Mouse (Mus musculus) kidney, postnatal 4 days (tissue): Measurements from ENCODE around the gene Dhx9.
"Not testable (repeated sequence)": the region's sequence is repeated elsewhere in the genome, so short reads cannot be mapped to it uniquely, and the experiment has no call there.

Experiments
- DNase-seq, 2 experiments: peaks; one replicate each; pipeline ENCODE4 v3.0.0; 2021; ENCODE audit warnings: mixed read lengths in 2 of 2

Gene Dhx9

DNA sequence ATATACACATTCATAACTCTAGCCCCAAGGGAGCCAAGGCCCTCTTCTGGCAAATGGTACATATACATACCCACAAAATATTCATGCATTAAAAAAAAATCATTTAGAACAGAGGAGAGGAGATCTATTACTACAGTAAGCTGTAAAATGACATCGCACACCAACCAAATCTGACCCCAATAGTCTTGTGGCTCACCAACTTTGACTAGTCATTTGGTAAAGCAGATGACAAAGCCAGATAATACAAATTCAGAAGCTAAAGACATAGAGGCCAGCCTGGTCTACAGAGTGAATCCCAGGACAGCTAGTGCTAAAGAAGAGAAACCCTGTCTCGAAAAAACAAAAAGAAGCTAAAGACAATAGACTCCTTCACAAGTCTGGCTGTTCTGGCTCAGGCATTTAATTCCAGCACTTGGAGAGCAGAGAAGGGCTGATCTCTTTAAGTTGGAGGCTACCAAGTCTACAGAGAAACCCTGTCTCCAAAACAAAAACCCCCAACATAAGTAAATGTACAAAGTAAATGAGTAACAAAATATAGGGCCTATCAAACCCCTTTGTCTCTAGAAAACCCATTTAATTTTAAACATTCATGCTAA, 2.2 kb downstream of the Dhx9 start:
- no peak for DNase-seq

DNA sequence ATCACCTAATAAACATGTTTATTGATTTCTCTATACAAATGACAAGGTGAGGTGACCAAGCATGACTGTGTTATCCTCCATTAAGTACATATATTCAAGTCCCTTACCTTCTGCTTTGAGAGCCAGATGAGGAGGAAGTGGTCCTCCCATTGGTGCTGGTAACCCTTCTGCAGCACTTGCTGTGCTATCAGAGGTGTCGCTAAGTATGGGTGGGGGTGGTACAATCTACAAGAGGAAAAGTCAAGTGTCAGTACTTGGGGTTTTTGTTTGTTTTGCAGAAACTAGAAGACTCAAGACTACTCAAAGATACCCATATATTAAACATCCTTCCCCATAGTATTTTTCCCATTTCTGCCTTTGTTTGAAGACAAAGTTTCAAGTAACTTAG, 6.4 kb downstream of the Dhx9 start:
- DNase-seq: no peak

DNA sequence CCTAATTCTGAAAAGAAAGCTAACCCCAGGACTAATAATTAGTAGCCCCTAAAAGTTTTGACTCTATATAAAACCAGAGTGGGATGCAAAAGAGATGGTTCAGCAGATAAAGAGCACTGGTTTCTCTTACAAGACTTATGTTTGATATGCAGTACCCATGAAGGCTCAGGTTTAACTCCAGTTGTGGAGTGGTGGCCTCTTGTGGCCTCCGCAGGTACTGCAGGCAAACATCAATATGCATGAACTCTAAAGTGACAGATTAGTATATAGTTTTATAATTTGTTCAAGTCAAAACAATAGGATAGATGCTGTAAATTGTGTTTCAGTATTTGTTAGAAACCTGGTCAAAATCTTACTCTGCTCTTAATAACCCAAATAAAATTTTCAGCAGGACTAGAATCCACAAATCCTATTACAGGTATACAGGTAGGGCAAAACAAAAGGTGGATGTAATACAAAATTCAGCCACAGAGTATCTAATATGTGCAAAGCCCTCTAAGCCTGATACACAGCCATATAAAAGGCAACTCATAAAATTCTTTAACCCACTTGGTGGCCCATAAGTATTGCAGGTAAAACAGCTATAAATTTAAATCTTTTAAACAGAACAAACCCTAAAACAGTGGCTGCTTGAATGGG, 7.0 kb downstream of the Dhx9 start:
- peak; percentile 88 to 90 for DNase-seq

DNA sequence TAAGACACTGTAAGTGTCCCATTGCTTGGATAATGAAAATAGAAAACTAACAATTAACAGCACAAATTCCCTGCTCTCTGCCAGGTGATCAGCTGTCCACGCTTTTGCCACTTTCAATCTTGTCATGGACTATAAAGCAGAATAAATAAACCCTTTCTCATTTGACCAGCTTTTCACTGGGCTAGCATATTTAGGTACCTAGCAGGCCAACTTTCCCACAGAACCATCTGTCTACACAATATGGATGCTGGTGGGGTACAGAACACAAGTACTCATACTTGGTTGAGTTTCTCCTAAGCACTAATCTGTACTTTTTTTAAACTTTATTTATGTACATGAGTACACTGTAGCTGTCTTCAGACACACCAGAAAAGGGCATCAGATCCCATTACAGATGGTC, 8.2 kb downstream of the Dhx9 start:
- DNase-seq: no peak

DNA sequence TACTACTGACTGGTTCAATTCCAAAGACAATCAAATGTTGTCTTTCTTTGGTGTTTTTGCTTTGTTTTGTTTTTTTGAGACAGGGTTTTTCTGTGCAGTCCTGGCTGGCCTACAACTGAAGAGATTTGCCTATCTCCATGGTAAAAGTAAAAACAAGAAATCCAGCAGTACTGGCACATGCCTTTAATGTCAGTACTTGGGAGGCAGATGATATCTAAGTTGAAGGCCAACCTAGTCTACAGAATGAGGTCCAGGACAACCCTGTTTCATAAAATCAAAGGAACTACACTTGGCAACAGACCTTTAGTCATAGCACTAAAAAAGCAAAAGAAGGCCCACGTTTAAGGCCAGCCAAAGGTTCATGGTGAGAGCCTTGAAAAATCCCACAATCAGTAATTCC, 25.7 kb downstream of the Dhx9 start:
- no peak for DNase-seq

DNA sequence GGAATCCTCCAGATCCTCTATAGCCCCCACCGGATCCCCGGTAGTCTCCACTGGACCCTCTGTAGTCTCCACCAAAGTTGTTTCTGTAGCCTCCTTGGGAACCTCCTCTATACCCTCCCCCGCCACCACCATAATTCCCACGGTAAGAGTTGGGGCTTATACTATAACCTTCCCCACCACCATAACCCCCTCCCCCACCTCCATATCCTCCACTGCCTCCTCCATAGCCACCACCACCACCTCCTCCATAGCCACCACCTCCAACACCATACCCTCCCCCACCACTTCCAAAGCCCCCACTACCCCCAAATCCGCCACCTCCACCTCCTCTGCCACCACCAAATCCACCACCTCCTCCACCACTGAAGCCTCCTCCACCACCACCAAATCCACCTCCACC, 31.3 kb downstream of the Dhx9 start:
- DNase-seq: no peak

DNA sequence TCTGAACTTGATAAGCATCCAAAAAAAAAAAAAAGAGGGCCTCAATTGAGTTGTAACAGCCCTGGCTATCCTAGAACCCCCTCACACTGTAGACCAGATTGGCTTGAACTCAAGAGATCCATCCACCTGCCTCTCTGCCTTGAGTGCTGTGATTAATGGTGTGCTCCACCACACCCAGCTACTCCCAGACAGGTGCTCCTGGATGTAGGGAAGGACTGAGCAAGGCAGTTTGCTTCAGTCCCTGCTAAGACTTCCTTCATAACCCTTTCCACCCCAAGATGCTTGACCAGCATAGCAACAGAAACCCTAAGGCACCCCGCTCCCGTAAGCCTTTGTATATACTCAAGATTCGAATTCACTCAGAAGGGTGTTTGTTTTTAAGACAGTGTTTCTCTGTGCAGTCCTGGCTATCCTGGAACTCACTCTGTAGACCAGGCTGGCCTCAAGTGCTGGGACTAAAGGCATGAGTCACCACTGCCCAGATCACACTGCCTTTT, 34.3 kb downstream of the Dhx9 start:
- no peak for DNase-seq

DNA sequence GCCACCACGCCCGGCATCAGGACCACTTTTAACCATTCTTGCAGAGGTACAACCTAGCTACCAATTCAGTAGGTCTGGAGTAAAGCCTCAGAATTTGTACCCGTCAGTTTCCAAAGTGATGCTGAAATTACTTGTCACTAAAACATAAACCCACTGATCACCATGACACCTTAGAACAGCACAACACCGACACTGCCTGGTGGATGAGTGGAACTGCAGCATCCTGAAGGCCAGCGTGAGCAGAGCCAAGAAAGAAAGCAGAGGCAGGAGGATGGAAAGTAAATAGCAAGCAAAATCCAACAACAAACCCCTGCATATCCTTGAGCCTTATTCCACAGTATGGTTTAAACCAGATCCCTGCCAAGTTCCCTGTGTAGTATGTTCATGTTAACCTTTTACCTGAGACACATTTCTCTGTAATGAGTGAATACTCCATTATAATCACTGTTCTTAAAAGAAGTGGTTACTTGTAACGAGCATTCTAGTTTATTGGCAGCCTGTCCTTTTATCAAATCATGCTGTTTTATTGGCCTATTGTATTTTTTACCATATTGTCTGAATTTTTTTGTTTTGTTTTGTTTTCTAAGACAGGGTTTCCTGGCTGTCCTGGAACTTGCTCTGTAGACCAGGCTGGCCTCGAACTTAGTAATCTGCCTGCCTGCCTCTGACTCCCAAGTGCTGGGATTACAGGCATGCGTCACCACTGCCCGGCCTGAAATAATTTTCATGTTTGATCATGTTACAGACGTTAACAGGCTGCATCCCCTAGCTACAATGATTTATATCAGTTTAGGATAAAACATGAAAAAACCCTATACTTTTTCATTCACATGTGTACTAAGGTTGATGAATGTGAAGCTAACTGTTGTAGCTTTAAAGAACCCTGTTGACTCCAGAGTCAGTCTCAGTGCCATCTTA, 36.0 kb downstream of the Dhx9 start:
- peak; percentile 43 to 48 for DNase-seq

DNA sequence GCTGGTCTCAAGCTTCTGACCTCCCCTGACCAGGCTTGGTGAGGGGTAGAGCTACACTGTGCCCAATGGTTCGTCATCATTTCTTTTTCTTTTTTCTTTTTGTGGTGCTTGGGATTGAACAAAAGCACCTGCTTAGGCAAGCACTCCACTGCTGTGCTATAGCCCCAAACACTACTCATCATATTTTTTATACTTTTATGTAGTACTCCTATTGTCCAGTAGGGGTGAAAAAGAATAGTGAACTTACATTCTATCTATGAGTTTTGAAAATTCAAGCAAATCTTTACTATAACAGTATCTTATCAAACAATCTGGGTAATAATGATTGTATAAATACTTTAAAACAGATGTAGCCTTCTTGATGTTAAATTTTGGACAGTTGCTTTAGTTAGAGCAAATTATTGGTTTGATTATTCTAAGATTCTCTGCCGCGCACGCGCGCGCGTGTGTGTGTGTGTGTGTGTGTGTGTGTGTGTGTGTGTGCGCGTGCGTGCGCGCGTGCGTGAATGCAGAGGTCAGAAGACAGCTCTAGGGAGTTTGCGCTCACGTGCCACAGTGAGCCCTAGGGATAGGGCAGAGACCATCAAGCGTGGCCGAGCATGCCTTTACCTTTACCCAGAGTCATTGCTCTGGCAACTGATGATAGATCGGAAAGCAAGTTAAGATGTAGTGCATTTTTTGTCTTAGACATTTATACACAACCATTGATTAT, 41.2 kb downstream of the Dhx9 start:
- DNase-seq: no peak

DNA sequence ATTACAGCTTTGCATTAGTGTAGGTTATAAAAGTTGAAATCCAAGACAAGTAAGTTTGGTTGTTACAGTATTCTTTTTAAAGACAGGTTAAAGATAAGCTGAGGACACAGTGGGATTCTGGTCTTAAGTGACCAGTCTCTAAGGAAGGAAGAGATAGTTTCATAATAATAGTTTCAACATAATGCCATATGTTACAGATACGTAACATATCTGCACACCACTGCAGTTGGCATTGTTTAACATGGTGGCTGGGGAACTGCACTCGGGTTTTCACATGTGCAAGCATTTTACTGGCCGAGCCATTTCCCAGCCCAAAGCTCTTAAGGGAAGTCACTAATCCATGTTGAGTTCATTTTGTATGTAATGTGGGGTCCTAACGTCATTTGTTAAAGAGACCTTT, 43.8 kb downstream of the Dhx9 start:
- no peak for DNase-seq

DNA sequence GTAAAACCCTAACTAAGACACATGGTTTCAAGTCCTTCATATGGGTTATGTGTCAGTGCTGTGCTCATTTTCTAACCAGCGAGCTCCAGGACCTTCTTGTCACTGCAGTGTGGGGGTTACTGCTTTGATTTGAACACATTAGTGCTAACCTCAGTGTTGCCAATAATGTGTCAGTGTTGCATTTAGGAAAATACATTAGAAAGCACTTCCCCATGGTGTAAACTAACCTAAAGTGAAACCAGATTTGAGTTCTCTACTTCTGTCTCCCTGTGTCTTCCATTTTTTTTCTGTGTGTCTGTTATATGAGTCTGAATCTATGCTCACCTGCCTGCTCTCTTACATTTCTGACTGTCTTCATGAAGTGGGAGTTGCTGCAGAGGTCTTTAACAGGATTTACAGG, 44.4 kb downstream of the Dhx9 start:
- no peak for DNase-seq

DNA sequence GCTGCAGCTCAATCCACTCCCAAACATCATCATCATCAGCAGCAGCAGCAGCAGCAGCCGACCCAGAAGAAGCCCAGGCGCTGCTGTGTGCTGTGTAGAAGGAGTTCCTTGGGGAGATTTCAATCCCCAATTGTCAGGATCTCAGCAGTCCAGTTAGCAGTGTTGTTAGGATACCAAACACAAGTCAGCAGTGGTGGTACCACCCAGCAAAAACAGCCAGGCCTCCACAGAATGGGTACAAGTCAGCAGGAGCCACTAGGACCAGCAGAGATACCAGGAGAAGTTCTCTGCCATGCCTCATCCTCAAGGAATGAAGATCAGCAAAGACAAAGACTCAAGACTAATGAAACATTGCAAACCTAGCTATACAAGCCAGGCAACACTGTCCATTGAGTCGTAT, 45.8 kb downstream of the Dhx9 start:
- no peak for DNase-seq

DNA sequence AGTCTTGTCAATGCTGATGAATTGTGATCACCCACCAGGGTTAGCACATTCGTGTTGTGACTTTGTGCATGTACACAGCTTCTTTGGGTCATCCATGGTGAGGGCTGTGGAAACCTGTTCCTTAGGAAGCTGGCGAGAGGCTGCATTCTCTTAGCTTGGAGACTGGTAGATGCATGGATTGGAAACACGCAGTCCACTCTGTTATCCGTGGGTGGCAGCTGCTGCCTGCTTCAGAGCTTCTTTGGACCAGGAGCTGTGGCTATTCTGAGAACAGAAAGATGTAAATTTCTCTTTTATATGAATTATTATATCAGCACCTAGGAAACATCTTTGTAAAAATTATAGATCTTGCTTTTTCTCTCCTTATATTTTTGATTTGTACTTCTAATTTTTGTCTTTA, 46.7 kb downstream of the Dhx9 start:
- DNase-seq: no peak

DNA sequence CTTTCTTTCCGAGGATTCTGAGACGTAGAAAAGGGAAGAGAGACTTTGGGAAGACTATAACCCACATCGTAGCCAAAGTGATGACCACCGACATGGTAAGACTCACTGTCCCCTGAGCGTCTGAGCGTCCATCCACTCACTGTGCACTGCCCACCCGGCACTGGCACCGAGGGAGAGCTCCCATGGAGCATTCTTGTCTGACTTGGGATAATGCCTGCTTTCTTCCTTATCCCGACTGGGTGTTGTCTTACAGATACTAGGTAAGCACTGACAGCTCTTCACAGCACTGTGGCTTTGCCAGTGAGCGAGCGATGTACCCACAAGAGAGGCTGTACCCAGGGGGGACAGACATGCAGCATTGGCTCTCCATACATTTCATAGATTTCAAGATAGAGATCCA, 49.9 kb downstream of the Dhx9 start:
- no peak for DNase-seq

DNA sequence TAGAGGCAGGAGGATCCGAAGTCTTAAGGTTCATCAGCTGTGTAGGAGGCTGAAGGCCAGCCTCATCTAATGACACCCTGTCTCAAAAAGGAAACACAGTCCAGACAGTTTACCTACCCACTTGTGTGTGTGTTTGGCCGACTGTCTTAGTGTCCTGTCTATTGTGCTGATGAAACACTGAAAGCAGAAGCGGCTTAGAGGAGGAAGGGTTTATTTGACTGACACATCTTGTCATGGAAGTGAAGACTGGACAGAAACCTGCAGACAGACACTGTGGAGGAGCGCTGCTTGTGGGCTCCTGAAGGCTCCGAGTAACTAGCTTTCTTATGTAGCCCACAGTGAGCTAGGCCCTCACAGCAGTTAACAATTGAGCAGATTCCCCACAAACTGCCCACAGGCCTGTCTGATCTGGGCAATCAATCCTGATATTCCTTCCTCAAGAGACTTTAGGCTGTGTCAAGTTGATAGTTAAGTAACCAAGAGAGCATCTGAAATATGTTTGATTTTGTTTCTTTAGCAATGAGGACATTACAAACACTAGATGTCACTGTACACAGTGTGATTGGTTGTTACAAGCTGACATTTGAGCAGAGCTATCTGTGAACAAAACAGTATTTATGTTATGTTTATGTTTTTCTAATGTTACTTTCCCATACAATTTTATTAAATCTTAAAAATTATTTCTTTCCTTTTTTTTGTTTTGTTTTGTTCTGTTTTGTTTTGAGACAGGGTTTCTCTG, 53.4 kb downstream of the Dhx9 start:
- DNase-seq: no peak

DNA sequence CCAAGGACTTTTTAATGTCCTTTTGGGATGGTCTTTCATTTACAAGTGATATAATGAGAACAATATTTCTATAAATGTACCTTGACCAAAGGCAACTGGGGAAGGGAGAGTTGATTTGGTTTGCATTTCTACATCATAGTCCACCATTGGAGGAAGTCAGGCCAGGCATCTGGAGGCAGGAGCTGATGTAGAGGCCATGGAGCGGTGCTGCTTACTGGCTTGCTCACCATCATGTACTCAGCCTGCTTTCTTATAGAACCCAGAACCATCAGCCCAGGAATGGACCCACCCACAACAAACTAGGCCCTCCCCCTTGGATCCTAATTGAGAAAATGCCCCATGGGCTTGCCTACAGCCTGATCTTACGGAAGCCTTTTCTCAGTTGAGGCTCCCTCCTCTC, 55.1 kb downstream of the Dhx9 start:
- no peak for DNase-seq

DNA sequence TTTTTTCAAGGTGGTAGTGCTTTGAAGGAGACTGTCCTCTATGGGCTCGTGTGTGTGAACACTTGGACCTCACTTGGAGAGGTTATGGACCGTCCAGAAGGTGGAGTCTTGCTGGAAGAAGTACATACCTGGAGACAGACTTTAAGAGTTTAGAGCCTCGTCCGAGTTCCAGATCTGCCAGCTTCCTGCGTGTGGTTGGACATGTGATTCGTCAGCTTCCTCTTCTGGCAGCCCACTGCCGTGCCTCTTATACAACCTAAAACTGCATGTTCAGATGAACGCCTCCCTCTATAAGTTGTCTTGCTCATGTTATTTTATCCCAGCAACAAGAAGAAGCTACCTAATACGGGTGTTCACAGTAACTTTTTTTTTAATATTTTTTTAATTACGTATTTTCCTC, 55.8 kb downstream of the Dhx9 start:
- DNase-seq: no peak

DNA sequence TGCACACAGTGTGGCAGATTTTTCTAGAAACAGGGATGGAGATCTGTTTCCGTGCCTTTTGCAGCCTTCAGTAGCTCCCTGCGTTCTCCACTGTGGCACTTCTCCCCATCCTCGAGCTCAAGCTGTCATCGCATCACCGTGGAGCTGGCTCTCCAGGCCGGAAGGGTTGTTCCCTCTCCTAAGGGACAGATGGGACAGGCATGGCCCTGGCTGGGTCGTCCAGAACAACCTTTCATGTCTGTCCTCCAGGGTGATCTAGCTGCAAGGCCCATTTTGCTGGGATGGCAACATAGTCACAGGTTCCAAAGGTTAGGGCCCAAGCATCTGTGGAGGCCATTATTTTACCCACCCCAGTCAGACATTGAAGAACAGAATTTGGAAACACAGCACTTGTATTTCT, 56.3 kb downstream of the Dhx9 start:
- no peak for DNase-seq

DNA sequence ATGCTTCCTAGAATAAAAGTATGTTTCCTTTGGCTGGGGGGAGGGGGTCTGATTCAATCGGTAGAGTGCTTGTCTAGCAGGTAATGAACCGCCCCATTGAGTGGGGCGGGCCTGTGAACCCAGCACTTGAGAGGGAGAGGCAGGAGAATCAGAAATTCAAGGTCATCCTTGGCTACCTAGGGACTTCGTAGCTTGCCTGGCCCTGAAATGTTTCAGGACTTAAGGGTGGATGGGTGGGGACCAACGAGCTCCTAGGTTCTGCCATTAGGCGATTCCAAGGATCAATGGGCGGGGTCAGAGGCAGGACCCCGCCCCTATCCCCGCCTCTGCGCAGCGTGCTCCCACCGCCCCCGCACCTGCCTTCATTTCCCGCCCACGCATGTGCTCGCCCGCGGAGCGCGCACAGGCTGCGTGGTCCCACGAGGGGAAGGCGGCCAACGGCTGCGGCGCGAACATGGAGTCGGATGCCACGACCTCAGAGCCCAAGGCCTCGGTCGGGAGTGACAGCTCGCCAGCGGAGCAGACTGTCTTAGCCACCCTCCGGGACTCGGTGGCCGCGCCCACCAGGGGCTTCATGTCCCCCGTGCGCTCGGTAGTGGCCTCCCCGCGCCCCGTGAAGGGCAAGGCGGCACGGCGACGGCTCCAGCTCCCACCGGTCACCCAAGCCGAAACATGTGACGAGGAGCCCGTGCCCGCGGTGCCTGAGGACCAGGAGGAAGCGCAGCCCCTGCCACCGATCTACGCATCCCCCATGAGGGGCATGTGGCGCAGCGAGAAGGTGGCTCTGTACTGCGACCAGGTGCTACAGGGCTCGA, 62.5 kb downstream of the Dhx9 start, which contains the start of gene Shcbp1l:
Gene Shcbp1l, plus strand, starts transcription at position 393 of the 815 bp plus-strand sequence.
- peak; percentile 70 to 83 for DNase-seq

DNA sequence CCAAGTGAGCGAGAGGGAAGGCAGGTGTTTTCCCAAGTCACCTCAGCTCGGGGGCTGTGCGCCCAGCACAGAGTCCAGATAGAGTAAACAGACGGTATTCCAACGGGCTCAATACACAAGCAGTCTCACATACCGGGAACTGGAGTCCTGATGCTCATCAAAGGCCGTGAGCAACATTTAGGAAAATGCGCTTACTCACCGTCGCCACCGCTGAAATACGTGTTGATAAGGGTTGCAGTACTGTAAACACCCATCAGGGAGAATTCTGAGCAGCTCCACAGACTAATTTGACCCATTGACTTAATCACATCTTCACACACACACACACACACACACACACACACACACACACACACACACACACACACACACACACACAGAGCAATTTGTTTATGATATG, 63.2 kb downstream of the Dhx9 start:
- DNase-seq: peak in 1 of 2 experiments; percentile 14

DNA sequence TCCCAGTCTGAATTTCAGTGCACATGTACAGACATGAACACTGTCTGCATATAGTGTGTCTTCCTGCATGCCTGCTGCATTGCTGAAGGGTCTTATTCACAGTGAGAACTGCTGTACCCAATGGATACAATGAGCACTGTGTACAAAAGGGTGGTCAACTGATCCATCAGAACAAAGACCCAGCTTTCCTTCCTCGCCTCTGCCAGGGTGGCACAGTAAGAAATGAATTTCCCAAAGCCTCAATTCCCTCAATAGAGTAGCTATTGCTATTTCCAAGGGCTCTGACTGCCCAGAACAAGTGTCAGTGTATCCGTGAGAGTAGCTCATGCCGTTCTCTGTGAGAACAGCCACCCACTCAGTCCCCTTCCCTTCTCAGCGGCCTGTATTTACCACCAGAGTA, 69.7 kb downstream of the Dhx9 start:
- not testable (repeated sequence) for DNase-seq
